Mouse (Mus musculus): ENCODE results near the gene S1pr2. TPM values are rescaled to one million over a fixed set of nuclear protein-coding genes. Genes with fewer than 3 reads are reported as not detected.
A peak's percentile ranks its signal among the peaks of the same experiment; 100 is the strongest.
"Not testable (repeated sequence)": the region's sequence is repeated elsewhere in the genome, so short reads cannot be mapped to it uniquely, and the experiment has no call there.

Gene S1pr2
- total RNA-seq, 2 experiments from 2014 or later: 3.2 to 4.4 TPM

- no peak; the same call in 1 of the 2 replicates for TF ChIP-seq CTCF (IDR thresholded peaks at IDR 0.05)
- Histone ChIP-seq H3K27ac (no peak overlapping the region), H3K4me3 (no peak overlapping the region)
- intact Hi-C loops (cut with DNase I): loop anchor here (5.0 kb wide), 1 partner anchor 125 kb away; no protein-coding TSS in a partner anchor
- no peak for DNase-seq (ENCODE audit: extremely low spot score in 1 of 2, low spot score in 2 of 2)
These were observed 35.8 kb upstream of the S1pr2 start for GRCm38 (mm10) chr9:21012368-21012767.

GRCm38 (mm10) chr9:21011846-21012312 lies 35.3 kb upstream of the S1pr2 start:
- H3K4me3 ChIP-seq: no peak overlapping the region
- DNase-seq (ENCODE audit: extremely low spot score in 1 of 2, low spot score in 2 of 2): no peak
- intact Hi-C loops (cut with DNase I): loop anchor here (5.0 kb wide), 1 partner anchor 125 kb away; no protein-coding TSS in a partner anchor
- TF ChIP-seq CTCF (IDR thresholded peaks at IDR 0.05): no peak
- no peak overlapping the region for H3K27ac ChIP-seq

- intact Hi-C loops (cut with DNase I): loop anchor here (5.0 kb wide), 1 partner anchor 126 kb away; no protein-coding TSS in a partner anchor
- not testable (repeated sequence) for H3K4me3 ChIP-seq; DNase-seq (ENCODE audit: extremely low spot score in 1 of 2, low spot score in 2 of 2); H3K27ac ChIP-seq
These were observed 34.5 kb upstream of the S1pr2 start for GRCm38 (mm10) chr9:21010939-21011541.

GRCm38 (mm10) chr9:21010362-21010761 lies 33.8 kb upstream of the S1pr2 start:
- TF ChIP-seq CTCF (IDR thresholded peaks at IDR 0.05): no peak
- H3K4me3 ChIP-seq: no peak overlapping the region
- DNase-seq (ENCODE audit: extremely low spot score in 1 of 2, low spot score in 2 of 2): no peak
- intact Hi-C loops (cut with DNase I): loop anchor here (5.0 kb wide), 1 partner anchor 127 kb away; no protein-coding TSS in a partner anchor
- H3K27ac ChIP-seq: no peak overlapping the region

- Histone ChIP-seq H3K4me3 (no peak overlapping the region), H3K27ac (no peak overlapping the region)
- no peak for DNase-seq (ENCODE audit: extremely low spot score in 1 of 2, low spot score in 2 of 2)
- peak; percentile 30 for TF ChIP-seq CTCF (IDR thresholded peaks at IDR 0.05)
- intact Hi-C loops (cut with DNase I): no loop called here
These were observed 31.4 kb upstream of the S1pr2 start for GRCm38 (mm10) chr9:21008007-21008406.

GRCm38 (mm10) chr9:21007313-21007952 lies 30.9 kb upstream of the S1pr2 start:
- no peak for DNase-seq (ENCODE audit: extremely low spot score in 1 of 2, low spot score in 2 of 2)
- no peak overlapping the region for H3K4me3 ChIP-seq
- intact Hi-C loops (cut with DNase I): no loop called here
- H3K27ac ChIP-seq: no peak overlapping the region
- no peak for TF ChIP-seq CTCF (IDR thresholded peaks at IDR 0.05)

GRCm38 (mm10) chr9:21002627-21003551 lies 26.3 kb upstream of the S1pr2 start, which contains the start of gene Mrpl4:
Gene Mrpl4, plus strand, starts transcription at chr9:21002738.
- Histone ChIP-seq H3K27ac (peak within 1 kb of the TSS; percentile 69), H3K4me3 (peak within 1 kb of the TSS; percentile 98)
- no peak for TF ChIP-seq CTCF (IDR thresholded peaks at IDR 0.05)
- peak; percentile 92 to 95 for DNase-seq (ENCODE audit: extremely low spot score in 1 of 2, low spot score in 2 of 2)
- intact Hi-C loops (cut with DNase I): loop anchor here (1.0 to 2.0 kb wide), 3 partner anchors 26 to 102 kb away; partner anchors contain the start of gene Icam4

- no peak for DNase-seq (ENCODE audit: extremely low spot score in 1 of 2, low spot score in 2 of 2)
- Histone ChIP-seq H3K4me3 (peak overlapping the region; percentile 98), H3K27ac (peak overlapping the region; percentile 69)
- no peak for TF ChIP-seq CTCF (IDR thresholded peaks at IDR 0.05)
- intact Hi-C loops (cut with DNase I): loop anchor here (1.0 to 2.0 kb wide), 3 partner anchors 27 to 101 kb away; partner anchors contain the start of gene Icam4
These were observed 25.7 kb upstream of the S1pr2 start for GRCm38 (mm10) chr9:21002270-21002626.

GRCm38 (mm10) chr9:21001651-21002200 lies 25.1 kb upstream of the S1pr2 start:
- TF ChIP-seq CTCF (IDR thresholded peaks at IDR 0.05): no peak
- intact Hi-C loops (cut with DNase I): loop anchor here (1.0 to 2.0 kb wide), 3 partner anchors 27 to 101 kb away; partner anchors contain the start of gene Icam4
- no peak for DNase-seq (ENCODE audit: extremely low spot score in 1 of 2, low spot score in 2 of 2)
- no peak overlapping the region for H3K27ac ChIP-seq
- no peak overlapping the region; the same call in 1 of the 2 replicates for H3K4me3 ChIP-seq

GRCm38 (mm10) chr9:21000811-21001210 lies 24.2 kb upstream of the S1pr2 start:
- intact Hi-C loops (cut with DNase I): no loop called here
- Histone ChIP-seq H3K27ac (no peak overlapping the region), H3K4me3 (no peak overlapping the region)
- peak; percentile 21 for TF ChIP-seq CTCF (IDR thresholded peaks at IDR 0.05)
- DNase-seq (ENCODE audit: extremely low spot score in 1 of 2, low spot score in 2 of 2): no peak

- intact Hi-C loops (cut with DNase I); H3K27ac ChIP-seq; DNase-seq (ENCODE audit: extremely low spot score in 1 of 2, low spot score in 2 of 2); H3K4me3 ChIP-seq: not testable (repeated sequence)
- TF ChIP-seq CTCF (IDR thresholded peaks at IDR 0.05): peak; percentile 61
These were observed 21.8 kb upstream of the S1pr2 start for GRCm38 (mm10) chr9:20998337-20998736.
